Mouse (Mus musculus) heart, postnatal 0 days (tissue): ENCODE measurements around the gene Ntn5. TPM values are rescaled to one million over a fixed set of nuclear protein-coding genes. Genes with fewer than 3 reads are reported as not detected.
A peak's percentile ranks its signal among the peaks of the same experiment; 100 is the strongest.

Experiments used
- ATAC-seq: fragments of 200-750 bp; cut with Nextera tagmentation; 2 replicates; pipeline ENCODE4 v1.8.0; 2017; ENCODE audit warnings: low read depth, moderate number of reproducible peaks, moderate library complexity; ENCODE audit not compliant: insufficient read depth
- DNase-seq: peaks from one replicate; pipeline ENCODE4 v3.0.0-alpha.2; 2016; ENCODE audit warnings: low spot score
- H3K27ac ChIP-seq: fragments of 300-500 bp; sonication (generic); 2 replicates; pipeline ENCODE4 v1.5.1; 2014; ENCODE audit warnings: low read depth, mild to moderate bottlenecking
- H3K27me3 ChIP-seq: fragments of 300-500 bp; sonication (generic); 2 replicates; pipeline ENCODE4 v1.6.1; 2014; ENCODE audit warnings: low read length, mixed read lengths; ENCODE audit not compliant: control insufficient read depth, insufficient read depth
- H3K36me3 ChIP-seq: fragments of 300-500 bp; sonication (generic); replicated peaks from 2 replicates; pipeline ENCODE4 v1.6.1; 2014; ENCODE audit warnings: low read length, mixed read lengths; ENCODE audit not compliant: control insufficient read depth, insufficient read depth
- H3K4me1 ChIP-seq: fragments of 300-500 bp; sonication (generic); 2 replicates; pipeline ENCODE4 v1.6.1; 2014; ENCODE audit warnings: antibody characterized with exemption; ENCODE audit not compliant: control insufficient read depth, insufficient read depth
- H3K4me2 ChIP-seq: fragments of 300-500 bp; sonication (generic); 2 replicates; pipeline ENCODE4 v1.6.1; 2014; ENCODE audit warnings: low read depth, mild to moderate bottlenecking, low read length, moderate library complexity
- H3K4me3 ChIP-seq: fragments of 300-500 bp; sonication (generic); 2 replicates; pipeline ENCODE4 v1.5.1; 2014; ENCODE audit warnings: low read depth, low read length
- H3K9ac ChIP-seq: fragments of 300-500 bp; sonication (generic); replicated peaks from 2 replicates; pipeline ENCODE4 v1.6.1; 2014; ENCODE audit warnings: low read depth, low read length, mixed read lengths
- H3K9me3 ChIP-seq: fragments of 300-500 bp; sonication (generic); replicated peaks from 2 replicates; pipeline ENCODE4 v1.6.1; 2016; ENCODE audit warnings: low read length; ENCODE audit not compliant: control insufficient read depth
- CTCF ChIP-seq: IDR thresholded peaks from 2 replicates; pipeline ENCODE4 v1.5.1; 2016; ENCODE audit warnings: antibody characterized with exemption, control low read depth, low read depth
- EP300 ChIP-seq: IDR thresholded peaks from 2 replicates; pipeline ENCODE4 v1.6.1; 2016; ENCODE audit warnings: antibody characterized with exemption, low read depth
- WGBS: fragments of 180-500 bp; shearing (Covaris S2); extraction: QIAGEN DNeasy Blood & Tissue Kit; methylation state at CpG from one replicate; pipeline ENCODE4 v1.1.7; 2014; 5-methylcytosine and 5-hydroxymethylcytosine counted together
- polyA plus RNA-seq: library from polyadenylated mRNA; unstranded; fragments of >200 nt; fragmentation: Nextera tagmentation; extraction: Ambion mirVana; gene quantifications from 2 replicates; pipeline ENCODE4 v1.2.1, GENCODE M21; 2015
- total RNA-seq: library from RNA; depleted of rRNA; stranded (reverse); fragments of >200 nt; gene quantifications from 2 replicates; pipeline ENCODE4 v1.2.3, GENCODE M21; 2014; ENCODE audit warnings: low replicate concordance

Ntn5 gene
- total and polyA plus RNA-seq, 2 experiments from 2014 or later = not detected

DNA sequence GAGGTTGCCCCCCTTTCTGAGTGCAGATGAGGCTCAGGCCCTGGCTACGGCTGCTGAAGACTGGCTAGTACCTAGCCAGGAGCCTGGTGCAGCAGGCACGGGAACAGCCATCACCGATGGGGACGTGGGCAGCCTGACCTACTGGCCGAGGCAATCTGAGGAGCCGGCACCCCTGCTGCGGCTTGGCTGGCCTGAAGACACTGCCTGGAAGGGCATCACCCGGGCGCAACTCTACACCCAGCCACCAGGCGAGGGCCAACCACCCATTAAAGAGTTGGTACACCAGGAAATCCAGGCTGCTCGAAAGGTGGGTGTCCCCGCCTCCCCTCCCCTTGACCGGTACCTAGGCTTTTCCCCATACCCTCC is 38.5 kb downstream of the Ntn5 start:
- H3K27me3 ChIP-seq = no peaks in the 10 kb centered on the region
- H3K36me3 ChIP-seq = peaks cover 36% of the 10 kb centered on the region
- ATAC-seq (no peak), DNase-seq (no peak)
- H3K9ac ChIP-seq = 0 out of 2 replicates have a peak overlapping the region, but pooled peaks have one; percentile 6
- TF ChIP-seq EP300 (no peak), CTCF (no peak)
- H3K4me1 ChIP-seq = peaks cover 8% of the 10 kb centered on the region
- H3K4me2 ChIP-seq = no peak overlapping the region
- no peak overlapping the region for H3K4me3 ChIP-seq
- no peak overlapping the region for H3K27ac ChIP-seq
- H3K9me3 ChIP-seq = no peaks in the 10 kb centered on the region
- WGBS = 73% methylated on average over 13 of the region's 13 CpGs

GRCm38 (mm10) chr7:45723301-45723700 is 39.5 kb downstream of the Ntn5 start:
- no peak overlapping the region for H3K4me2 ChIP-seq
- H3K27ac ChIP-seq = no peak overlapping the region
- DNase-seq = no peak
- WGBS = 87% methylated on average over 4 of the region's 4 CpGs
- no peaks in the 10 kb centered on the region for H3K9me3 ChIP-seq
- H3K36me3 ChIP-seq = peaks cover 36% of the 10 kb centered on the region
- peaks cover 8% of the 10 kb centered on the region for H3K4me1 ChIP-seq
- no peak for TF ChIP-seq EP300
- TF ChIP-seq CTCF = no peak
- ATAC-seq = no peak
- H3K27me3 ChIP-seq = no peaks in the 10 kb centered on the region
- H3K9ac ChIP-seq = no peak overlapping the region
- H3K4me3 ChIP-seq = no peak overlapping the region

DNA sequence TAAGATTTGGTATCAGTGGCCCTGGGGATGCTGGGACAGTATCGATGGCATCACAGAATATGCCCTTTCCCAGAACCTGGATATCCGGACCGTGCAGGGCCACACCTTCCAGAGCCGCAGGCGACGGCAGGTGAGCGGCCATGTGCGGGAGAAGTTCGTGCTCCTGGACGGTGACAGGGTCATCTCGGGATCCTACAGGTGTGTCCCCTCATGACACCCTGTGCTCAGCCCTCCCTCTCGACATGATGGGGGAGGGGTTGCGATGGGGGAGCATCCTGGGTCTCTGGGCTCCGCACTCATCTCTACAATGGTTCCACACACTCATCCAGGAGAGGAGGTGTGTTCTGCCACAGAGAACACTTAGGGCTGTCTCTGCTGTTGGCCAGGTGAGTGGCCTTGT is 40.0 kb downstream of the Ntn5 start:
- Histone ChIP-seq H3K27me3 (no peaks in the 10 kb centered on the region), H3K9ac (no peak overlapping the region), H3K4me3 (no peak overlapping the region), H3K4me1 (peaks cover 6% of the 10 kb centered on the region), H3K27ac (no peak overlapping the region), H3K36me3 (peaks cover 36% of the 10 kb centered on the region), H3K9me3 (no peaks in the 10 kb centered on the region), H3K4me2 (no peak overlapping the region)
- ATAC-seq (no peak), DNase-seq (no peak)
- 92% methylated on average over 14 of the region's 14 CpGs for WGBS
- TF ChIP-seq CTCF = no peak
- no peak for TF ChIP-seq EP300

GRCm38 (mm10) chr7:45725151-45725550 is 41.3 kb downstream of the Ntn5 start:
- Histone ChIP-seq H3K27me3 (no peaks in the 10 kb centered on the region), H3K9ac (no peak overlapping the region), H3K4me3 (no peak overlapping the region), H3K4me2 (no peak overlapping the region), H3K36me3 (peaks cover 25% of the 10 kb centered on the region), H3K9me3 (no peaks in the 10 kb centered on the region), H3K27ac (no peak overlapping the region), H3K4me1 (no peaks in the 10 kb centered on the region)
- no peak for DNase-seq
- 93% methylated on average over 9 of the region's 9 CpGs for WGBS
- TF ChIP-seq EP300 (no peak), CTCF (no peak)
- no peak for ATAC-seq

DNA sequence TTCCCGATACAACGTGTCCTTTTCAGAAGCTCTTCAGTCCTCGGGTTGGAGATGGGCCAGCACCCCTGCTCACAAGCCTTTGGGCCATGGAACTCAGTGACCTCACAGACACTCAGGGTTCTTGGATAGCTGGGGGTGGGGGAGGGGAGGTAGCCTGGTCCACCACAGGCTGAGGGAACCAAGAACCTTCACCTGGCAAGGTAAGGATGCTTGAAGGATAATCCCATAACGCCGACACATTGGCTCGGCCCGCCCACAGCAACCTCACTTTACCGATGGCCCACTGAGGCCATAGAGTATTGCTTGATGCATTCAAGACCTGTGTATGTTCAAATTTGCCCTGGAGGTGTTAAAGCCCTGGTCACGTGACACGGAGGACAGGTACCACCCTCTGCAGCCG is 41.9 kb downstream of the Ntn5 start, which contains the start of gene Spaca4:
Spaca4 (minus strand) TSS at position 101 of the 400 bp plus-strand sequence.
- peaks cover 19% of the 10 kb centered on the region; the same call in 1 of the 2 replicates for H3K36me3 ChIP-seq
- H3K4me2 ChIP-seq = no peak within 1 kb of the TSS
- DNase-seq (no peak), ATAC-seq (no peak)
- H3K4me3 ChIP-seq = no peak within 1 kb of the TSS
- no peaks in the 10 kb centered on the region for H3K9me3 ChIP-seq
- no peak for TF ChIP-seq CTCF
- no peak for TF ChIP-seq EP300
- WGBS = 85% methylated on average over 11 of the region's 11 CpGs
- H3K9ac ChIP-seq = no peak within 1 kb of the TSS; the same call in 1 of the 2 replicates
- no peaks in the 10 kb centered on the region for H3K27me3 ChIP-seq
- H3K4me1 ChIP-seq = no peaks in the 10 kb centered on the region
- H3K27ac ChIP-seq = no peak within 1 kb of the TSS

DNA sequence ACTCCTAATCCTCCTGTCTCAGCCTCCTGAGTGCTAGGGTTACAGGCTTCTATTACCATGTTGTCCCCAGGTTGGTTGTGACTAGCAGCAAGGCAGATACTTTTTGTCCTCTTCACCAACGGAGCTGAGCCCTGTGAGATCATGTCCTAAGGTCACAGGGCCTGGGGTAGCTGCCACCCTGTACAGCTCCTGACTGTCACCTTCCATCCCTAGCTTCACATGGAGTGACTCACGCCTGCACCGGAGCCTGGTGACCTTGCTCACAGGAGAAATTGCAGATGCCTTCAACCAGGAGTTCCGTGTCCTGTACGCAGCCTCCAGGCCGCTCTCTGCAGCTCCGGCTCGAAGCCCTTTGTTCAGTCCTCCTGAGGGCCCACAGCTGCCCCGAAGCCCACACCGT is 42.6 kb downstream of the Ntn5 start:
- ATAC-seq = no peak
- TF ChIP-seq CTCF = no peak
- no peak for TF ChIP-seq EP300
- H3K36me3 ChIP-seq = peaks cover 14% of the 10 kb centered on the region; the same call in 1 of the 2 replicates

More for the DNA sequence above, 42.6 kb downstream of the Ntn5 start:
- Histone ChIP-seq H3K27me3 (no peaks in the 10 kb centered on the region), H3K9me3 (no peaks in the 10 kb centered on the region), H3K4me1 (no peaks in the 10 kb centered on the region), H3K4me3 (no peak overlapping the region), H3K4me2 (no peak overlapping the region), H3K27ac (no peak overlapping the region), H3K9ac (no peak overlapping the region)
- no peak for DNase-seq
- 84% methylated on average over 10 of the region's 10 CpGs for WGBS
